Mouse (Mus musculus): ENCODE measurements around the gene Fdxr.

Gene Fdxr

GRCm38 (mm10) chr11:115269330-115270066, 7.4 kb downstream of the Fdxr start:
- no peak for DNase-seq (ENCODE audit: low spot score in 2 of 2)

GRCm38 (mm10) chr11:115267958-115268357, 8.9 kb downstream of the Fdxr start:
- DNase-seq (ENCODE audit: low spot score in 2 of 2) = no peak

- DNase-seq (ENCODE audit: low spot score in 2 of 2) = no peak
These were observed 9.6 kb downstream of the Fdxr start, which contains the start of gene Grin2c for GRCm38 (mm10) chr11:115267061-115267883. Gene Grin2c (minus strand): TSS chr11:115267243.

- DNase-seq (ENCODE audit: low spot score in 2 of 2) = no peak
These were observed 10.5 kb downstream of the Fdxr start for GRCm38 (mm10) chr11:115266400-115266778.

- no peak for DNase-seq (ENCODE audit: low spot score in 2 of 2)
These were observed 11.0 kb downstream of the Fdxr start for GRCm38 (mm10) chr11:115265771-115266399.

- DNase-seq (ENCODE audit: low spot score in 2 of 2) = no peak
These were observed 11.8 kb downstream of the Fdxr start for GRCm38 (mm10) chr11:115264862-115265668.

GRCm38 (mm10) chr11:115264136-115264861, 12.6 kb downstream of the Fdxr start:
- no peak for DNase-seq (ENCODE audit: low spot score in 2 of 2)

- DNase-seq (ENCODE audit: low spot score in 2 of 2) = no peak
These were observed 13.9 kb downstream of the Fdxr start for GRCm38 (mm10) chr11:115262954-115263353.

GRCm38 (mm10) chr11:115259134-115259533, 17.7 kb downstream of the Fdxr start:
- no peak for DNase-seq (ENCODE audit: low spot score in 2 of 2)

GRCm38 (mm10) chr11:115257775-115258510, 18.9 kb downstream of the Fdxr start:
- DNase-seq (ENCODE audit: low spot score in 2 of 2) = no peak

GRCm38 (mm10) chr11:115251258-115251657, 25.6 kb downstream of the Fdxr start:
- DNase-seq (ENCODE audit: low spot score in 2 of 2) = no peak

GRCm38 (mm10) chr11:115250405-115251090, 26.3 kb downstream of the Fdxr start:
- DNase-seq (ENCODE audit: low spot score in 2 of 2) = no peak

- DNase-seq (ENCODE audit: low spot score in 2 of 2) = no peak
These were observed 27.0 kb downstream of the Fdxr start for GRCm38 (mm10) chr11:115249721-115250404.

GRCm38 (mm10) chr11:115247945-115248344, 28.9 kb downstream of the Fdxr start:
- DNase-seq (ENCODE audit: low spot score in 2 of 2) = no peak

- no peak for DNase-seq (ENCODE audit: low spot score in 2 of 2)
These were observed 29.6 kb downstream of the Fdxr start for GRCm38 (mm10) chr11:115247240-115247639.

- no peak for DNase-seq (ENCODE audit: low spot score in 2 of 2)
These were observed 30.5 kb downstream of the Fdxr start for GRCm38 (mm10) chr11:115246386-115246785.

GRCm38 (mm10) chr11:115244840-115245239, 32.0 kb downstream of the Fdxr start:
- DNase-seq (ENCODE audit: low spot score in 2 of 2) = no peak

GRCm38 (mm10) chr11:115243783-115244182, 33.1 kb downstream of the Fdxr start:
- DNase-seq (ENCODE audit: low spot score in 2 of 2) = no peak

- no peak for DNase-seq (ENCODE audit: low spot score in 2 of 2)
These were observed 34.1 kb downstream of the Fdxr start for GRCm38 (mm10) chr11:115242746-115243145.
